Mouse (Mus musculus) cerebellum, adult 2 months (tissue): Measurements from ENCODE around the gene Vwa7.

Experiments
- CTCF ChIP-seq: fragments of 200-500 bp; IDR thresholded peaks from 2 replicates; pipeline ENCODE4 v1.5.1; 2011; ENCODE audit warnings: low read depth, mild to moderate bottlenecking, control low read depth, low read length, moderate library complexity, borderline replicate concordance; ENCODE audit not compliant: insufficient read depth
- POLR2A ChIP-seq: fragments of 200-500 bp; IDR thresholded peaks from 2 replicates; pipeline ENCODE4 v1.6.1; 2011; ENCODE audit warnings: low read length, control low read depth, borderline replicate concordance; ENCODE audit not compliant: insufficient read depth

- TF ChIP-seq CTCF = no peak
- no peak for TF ChIP-seq POLR2A
These were observed 14.9 kb downstream of the Vwa7 start for GRCm38 (mm10) chr17:35031272-35031671.
